Mouse (Mus musculus) liver, adult 2 months (tissue): Measurements from ENCODE around the gene Rps6kb1. TPM values are rescaled to one million over a fixed set of nuclear protein-coding genes. Genes with fewer than 3 reads are reported as not detected.

Source experiments
- DNase-seq: peaks from one replicate; pipeline ENCODE4 v3.0.0-alpha.2; 2011; ENCODE audit warnings: low read depth, low spot score; ENCODE audit errors: extremely low read depth
- H3K27ac ChIP-seq: fragments of 200-500 bp; replicated peaks from 2 replicates; pipeline ENCODE4 v1.5.1; 2012; ENCODE audit warnings: low read depth, mild to moderate bottlenecking, control low read depth, inconsistent platforms, low read length; ENCODE audit not compliant: insufficient read depth
- H3K27me3 ChIP-seq: fragments of 200-500 bp; 2 replicates; pipeline ENCODE4 v1.6.1; 2012; ENCODE audit warnings: mild to moderate bottlenecking, moderate library complexity, low read length, inconsistent platforms; ENCODE audit not compliant: control insufficient read depth, insufficient read depth
- H3K36me3 ChIP-seq: fragments of 200-500 bp; 2 replicates; pipeline ENCODE4 v1.6.1; 2012; ENCODE audit warnings: low read length, inconsistent platforms; ENCODE audit not compliant: control insufficient read depth, insufficient read depth
- H3K4me1 ChIP-seq: fragments of 200-500 bp; 2 replicates; pipeline ENCODE4 v1.6.1; 2011; ENCODE audit warnings: low read length; ENCODE audit not compliant: control insufficient read depth, insufficient read depth
- H3K4me3 ChIP-seq: fragments of 200-500 bp; 2 replicates; pipeline ENCODE4 v1.5.1; 2011; ENCODE audit warnings: low read depth, mild to moderate bottlenecking, control low read depth, low read length, moderate library complexity; ENCODE audit not compliant: insufficient read depth
- H3K79me2 ChIP-seq: fragments of 200-500 bp; 2 replicates; pipeline ENCODE4 v1.6.1; 2012; ENCODE audit warnings: inconsistent platforms, mild to moderate bottlenecking, low read length, moderate library complexity; ENCODE audit not compliant: control insufficient read depth, insufficient read depth
- H3K9ac ChIP-seq: fragments of 200-500 bp; 2 replicates; pipeline ENCODE4 v1.6.1; 2012; ENCODE audit warnings: low read depth, mild to moderate bottlenecking, control low read depth, inconsistent platforms, low read length
- CTCF ChIP-seq: fragments of 200-500 bp; IDR thresholded peaks from 2 replicates; pipeline ENCODE4 v1.5.1; 2011; ENCODE audit warnings: low read depth, low read length, control low read depth
- POLR2A ChIP-seq: fragments of 200-500 bp; IDR thresholded peaks from 2 replicates; pipeline ENCODE4 v1.6.1; 2011; ENCODE audit warnings: low read length, control low read depth; ENCODE audit not compliant: insufficient read depth; ENCODE audit errors: extremely low read depth
- WGBS: fragments of 180-500 bp; shearing (Covaris S2); methylation state at CpG from one replicate; pipeline ENCODE4 v1.1.7; 2018; 5-methylcytosine and 5-hydroxymethylcytosine counted together
- polyA plus RNA-seq: library from polyadenylated mRNA; depleted of rRNA; stranded (reverse); fragments of >200 nt; gene quantifications from 2 replicates; pipeline ENCODE4 v1.2.3, GENCODE M21; 2012
- total RNA-seq: library from RNA; depleted of rRNA; stranded (reverse); fragments of >200 nt; gene quantifications from 2 replicates; pipeline ENCODE4 v1.2.3, GENCODE M21; 2014

Gene Rps6kb1
- total and polyA plus RNA-seq, 2 experiments = 6.3 to 14.4 TPM

DNA sequence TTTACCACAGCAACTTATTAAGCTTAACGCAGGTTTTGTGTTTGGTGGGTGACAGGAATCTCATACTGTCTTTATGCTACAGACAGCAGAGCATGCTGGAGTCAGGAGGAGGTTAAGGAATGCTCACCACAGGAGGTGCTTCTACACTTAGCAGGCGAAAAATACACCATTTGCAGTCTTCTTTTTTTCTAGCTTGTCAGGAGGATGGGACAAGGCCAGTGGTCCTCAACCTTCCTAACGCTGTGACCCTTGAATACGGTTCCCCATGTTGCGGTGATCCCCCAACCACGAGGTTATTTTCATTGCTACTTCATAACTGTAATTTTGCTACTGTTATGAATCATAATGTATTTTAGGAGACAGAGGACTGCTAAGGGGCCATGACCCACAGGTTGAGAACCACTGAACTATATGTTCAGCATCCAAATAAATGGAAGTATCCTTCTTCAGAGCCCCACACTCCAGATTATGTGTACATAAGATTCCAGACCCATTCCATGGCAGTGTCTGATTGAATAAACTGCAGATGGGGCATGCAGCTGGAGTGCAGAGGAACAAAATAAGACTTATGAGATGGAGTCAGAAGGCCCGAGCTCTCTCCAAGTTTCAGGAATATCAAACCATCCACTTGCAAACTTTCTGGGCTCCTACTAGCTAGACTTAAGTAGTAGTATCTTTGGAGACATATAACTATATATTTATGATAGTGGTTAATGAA lies 38.1 kb upstream of the Rps6kb1 start:
- peaks cover 12% of the 10 kb centered on the region for H3K36me3 ChIP-seq
- WGBS = 76% methylated on average over 7 of the region's 7 CpGs
- H3K4me1 ChIP-seq = peaks cover 27% of the 10 kb centered on the region
- no peaks in the 10 kb centered on the region; the same call in 1 of the 2 replicates for H3K79me2 ChIP-seq
- H3K27me3 ChIP-seq = no peaks in the 10 kb centered on the region
- peak overlapping the region; percentile 2; the same call in 1 of the 2 replicates for H3K4me3 ChIP-seq
- H3K27ac ChIP-seq = peak overlapping the region; percentile 98
- TF ChIP-seq CTCF = no peak
- TF ChIP-seq POLR2A = 0 out of 2 replicates have a peak, but pooled peaks have one; percentile 5
- DNase-seq = peak; percentile 56
- peak overlapping the region; percentile 61 for H3K9ac ChIP-seq

DNA sequence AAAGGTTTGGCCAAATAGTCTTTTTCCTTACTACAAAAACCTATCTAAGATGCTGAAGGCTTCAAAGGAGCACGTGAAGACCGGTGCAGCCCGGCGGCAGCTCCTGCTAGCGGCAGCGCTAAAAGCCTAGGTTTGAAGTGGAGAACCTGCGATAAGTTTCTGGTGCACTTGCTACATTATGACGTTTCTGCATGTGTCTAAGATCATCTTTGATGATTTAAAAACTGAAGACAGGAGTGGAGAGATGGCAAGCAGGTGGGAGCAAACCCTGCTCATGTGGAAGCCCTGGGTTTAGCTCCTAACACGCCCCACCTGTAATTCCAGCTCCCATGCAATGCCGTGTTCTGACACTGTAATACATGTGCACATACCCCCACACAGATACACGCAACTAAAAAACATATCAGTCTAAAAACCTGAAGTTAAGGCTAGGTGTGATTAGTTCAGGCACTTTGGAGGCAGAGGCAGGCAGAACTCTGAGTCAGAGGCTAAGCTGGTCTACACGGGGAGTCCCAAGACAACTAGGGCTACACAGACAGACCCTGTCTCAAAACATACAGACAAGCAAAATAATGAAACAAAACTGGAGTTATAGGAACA lies 37.4 kb upstream of the Rps6kb1 start:
- peak overlapping the region; percentile 61 for H3K9ac ChIP-seq
- DNase-seq = peak; percentile 65
- peaks cover 26% of the 10 kb centered on the region for H3K4me1 ChIP-seq
- no peak overlapping the region; the same call in 1 of the 2 replicates for H3K4me3 ChIP-seq
- no peaks in the 10 kb centered on the region; the same call in 1 of the 2 replicates for H3K79me2 ChIP-seq
- H3K27me3 ChIP-seq = no peaks in the 10 kb centered on the region
- WGBS = 34% methylated on average over 12 of the region's 12 CpGs
- peaks cover 12% of the 10 kb centered on the region for H3K36me3 ChIP-seq
- TF ChIP-seq POLR2A (0 out of 2 replicates have a peak, but pooled peaks have one; percentile 15), CTCF (no peak)
- peak overlapping the region; percentile 98 for H3K27ac ChIP-seq

DNA sequence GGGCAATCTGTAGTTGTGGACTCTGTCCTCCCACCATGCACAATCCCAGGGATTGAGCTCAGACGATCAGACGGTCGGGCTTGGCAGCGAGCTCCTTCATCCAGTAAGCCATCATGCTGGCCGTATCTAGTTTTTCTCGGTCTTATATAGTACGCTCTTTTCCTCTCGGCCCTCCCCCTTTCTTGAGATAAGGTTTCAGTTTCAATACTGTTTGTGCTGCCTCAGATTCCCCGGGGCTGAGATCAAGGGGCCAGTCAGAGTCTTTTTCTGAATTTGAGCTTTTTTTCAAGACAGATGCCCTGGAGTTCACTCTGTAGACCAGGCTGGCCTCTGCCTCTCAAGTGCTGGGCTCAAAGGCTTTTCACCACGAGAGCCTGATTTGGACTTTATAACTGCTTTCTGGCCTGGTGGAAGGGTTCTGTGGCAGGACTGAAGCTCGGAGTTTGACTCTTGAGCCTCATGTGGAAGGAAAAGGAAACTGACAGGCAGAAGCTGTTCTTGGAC lies 36.7 kb upstream of the Rps6kb1 start:
- Histone ChIP-seq H3K36me3 (peaks cover 12% of the 10 kb centered on the region), H3K4me3 (peak overlapping the region; percentile 3; the same call in 1 of the 2 replicates), H3K79me2 (no peaks in the 10 kb centered on the region; the same call in 1 of the 2 replicates), H3K4me1 (peaks cover 26% of the 10 kb centered on the region), H3K27me3 (no peaks in the 10 kb centered on the region), H3K9ac (peak overlapping the region; percentile 50), H3K27ac (peak overlapping the region; percentile 98)
- DNase-seq = peak; percentile 87
- peak; percentile 75 for TF ChIP-seq POLR2A
- TF ChIP-seq CTCF = no peak
- 2% methylated on average over 11 of the region's 11 CpGs for WGBS

DNA sequence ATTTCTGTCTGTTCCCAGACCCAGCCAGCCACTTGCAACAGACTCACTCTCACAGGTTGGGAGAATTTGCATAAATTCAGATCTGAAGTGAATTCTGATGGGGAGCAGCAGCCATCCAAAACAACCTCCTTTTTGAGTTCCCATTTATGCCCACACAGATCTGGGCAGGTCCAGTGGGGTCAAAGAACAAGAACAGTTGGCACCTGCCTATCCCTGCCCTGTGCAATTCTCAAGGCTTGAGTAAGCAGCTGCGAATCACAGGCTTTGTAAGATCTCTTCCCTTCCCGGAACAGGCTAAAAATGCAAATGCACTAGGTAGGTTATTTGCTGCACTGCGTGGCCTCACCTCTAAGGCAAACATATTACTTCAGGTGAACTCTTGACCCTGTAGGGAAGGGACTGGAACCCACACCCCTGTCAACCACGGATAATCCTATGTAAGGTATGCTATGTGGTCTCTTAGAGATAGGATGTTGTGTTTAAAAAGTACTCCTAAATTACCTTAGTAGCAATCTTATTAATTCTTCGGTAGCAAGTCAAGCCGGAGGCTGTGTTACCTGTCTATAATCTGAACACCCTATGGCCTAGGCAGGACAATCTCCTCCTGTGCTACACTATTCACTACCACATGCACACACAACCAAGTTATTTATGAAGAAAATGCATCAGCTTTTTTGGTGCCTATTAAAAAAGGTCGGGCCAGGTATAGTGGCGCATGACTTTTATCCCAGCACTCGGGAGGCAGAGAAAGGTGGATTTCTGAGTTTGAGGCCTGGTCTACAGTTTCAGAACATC lies 35.9 kb upstream of the Rps6kb1 start:
- Histone ChIP-seq H3K27ac (peak overlapping the region; percentile 98), H3K4me3 (peak overlapping the region; percentile 4; the same call in 1 of the 2 replicates), H3K4me1 (peaks cover 27% of the 10 kb centered on the region), H3K79me2 (no peaks in the 10 kb centered on the region; the same call in 1 of the 2 replicates), H3K36me3 (peaks cover 12% of the 10 kb centered on the region), H3K9ac (peak overlapping the region; percentile 64), H3K27me3 (no peaks in the 10 kb centered on the region)
- WGBS = 22% methylated on average over 9 of the region's 9 CpGs
- TF ChIP-seq CTCF (no peak), POLR2A (no peak; the same call in 1 of the 2 replicates)
- DNase-seq = peak; percentile 98

DNA sequence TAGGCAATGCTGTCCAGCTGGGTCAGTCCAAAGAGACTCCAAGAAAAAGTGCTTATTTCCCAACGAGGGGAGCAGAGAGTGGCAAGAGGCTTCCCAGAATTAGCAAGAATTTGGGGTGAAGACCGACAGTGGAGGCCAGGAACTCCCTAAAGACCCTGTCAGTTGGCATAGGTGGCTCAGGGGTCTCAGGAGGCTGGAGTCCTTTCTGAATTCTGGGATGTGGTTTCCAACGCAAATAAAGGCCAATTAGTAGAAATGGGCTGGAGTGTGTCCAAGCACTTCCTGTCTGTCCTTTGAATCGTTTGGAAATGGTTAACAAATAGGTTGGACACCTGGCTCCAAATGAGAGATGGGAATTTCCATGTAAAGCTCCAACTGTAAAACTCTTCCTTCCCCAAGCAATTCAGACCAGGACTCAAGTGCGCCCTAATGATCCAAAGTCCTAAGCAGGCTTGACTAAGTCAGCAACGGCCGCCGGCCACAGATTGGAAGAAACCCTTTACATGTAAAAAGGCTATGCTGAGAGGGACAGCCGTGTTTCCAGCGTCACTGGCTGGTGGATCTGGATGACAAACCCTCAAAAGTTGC lies 35.2 kb upstream of the Rps6kb1 start:
- Histone ChIP-seq H3K9ac (peak overlapping the region; percentile 64), H3K4me1 (peaks cover 33% of the 10 kb centered on the region), H3K36me3 (peaks cover 6% of the 10 kb centered on the region), H3K4me3 (peak overlapping the region; percentile 4; the same call in 1 of the 2 replicates), H3K27me3 (no peaks in the 10 kb centered on the region), H3K27ac (peak overlapping the region; percentile 98), H3K79me2 (no peaks in the 10 kb centered on the region)
- WGBS = 23% methylated on average over 10 of the region's 10 CpGs
- no peak for TF ChIP-seq CTCF
- TF ChIP-seq POLR2A = no peak
- DNase-seq = peak; percentile 79
